Mouse (Mus musculus) gastrocnemius, adult 18-20 months (tissue): ENCODE results near the gene Srsf9. TPM values are rescaled to one million over a fixed set of nuclear protein-coding genes. Genes with fewer than 3 reads are reported as not detected.

Experiments used
- DNase-seq: peaks from one replicate; pipeline ENCODE4 v3.0.0; 2021; ENCODE audit warnings: low spot score
- total RNA-seq, 2 experiments: library from RNA; stranded (reverse); gene quantifications; 2 replicates each; pipeline ENCODE4 v1.2.3; 2021

The Srsf9 gene
- total RNA-seq, 2 experiments from 2014 or later, result 9.6 to 13.2 TPM

DNA sequence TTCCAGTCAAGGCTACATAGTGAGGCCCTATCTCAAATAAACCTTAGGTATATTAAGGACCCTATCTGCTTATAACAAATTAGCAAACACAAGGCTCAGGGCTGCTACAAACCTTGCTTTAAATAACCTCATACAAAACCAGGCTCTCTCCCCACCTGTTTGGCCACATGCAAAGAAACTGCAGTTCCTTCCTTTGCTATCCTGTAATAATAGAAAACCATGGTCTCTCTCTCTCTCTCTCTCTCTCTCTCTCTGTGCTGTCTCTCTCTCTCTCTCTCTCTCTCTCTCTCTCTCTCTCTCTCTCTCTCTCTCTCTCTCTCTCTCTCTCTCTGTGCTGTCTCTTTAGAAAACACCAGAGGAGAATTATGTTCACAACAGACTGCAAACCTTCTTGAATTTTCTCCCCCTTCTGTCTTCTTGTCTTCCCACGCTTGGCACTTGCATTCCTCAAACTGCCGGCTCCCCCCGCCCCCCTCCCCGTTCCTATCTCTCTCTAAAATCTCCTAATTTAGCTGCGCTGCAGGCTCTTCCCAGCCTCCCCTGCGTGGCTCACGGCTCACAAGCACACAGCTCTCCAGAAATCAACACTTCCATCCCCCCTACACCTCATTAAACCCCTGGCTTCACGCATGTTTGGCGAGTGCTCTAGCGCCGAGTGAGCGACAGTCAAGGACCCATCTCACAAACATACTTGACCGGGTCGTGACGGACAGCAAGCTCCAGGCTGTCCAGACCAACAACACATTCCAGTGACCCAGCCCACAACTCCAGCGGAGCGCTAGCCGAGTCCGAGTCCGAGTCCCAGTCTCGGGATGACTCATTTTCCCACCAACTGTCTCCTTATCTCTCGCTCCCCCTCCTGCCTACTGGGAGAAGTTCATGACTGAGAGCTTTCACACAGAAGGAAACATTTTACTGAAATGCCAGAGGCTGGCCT is 7.7 kb upstream of the Srsf9 start:
- DNase-seq, result peak; percentile 70

DNA sequence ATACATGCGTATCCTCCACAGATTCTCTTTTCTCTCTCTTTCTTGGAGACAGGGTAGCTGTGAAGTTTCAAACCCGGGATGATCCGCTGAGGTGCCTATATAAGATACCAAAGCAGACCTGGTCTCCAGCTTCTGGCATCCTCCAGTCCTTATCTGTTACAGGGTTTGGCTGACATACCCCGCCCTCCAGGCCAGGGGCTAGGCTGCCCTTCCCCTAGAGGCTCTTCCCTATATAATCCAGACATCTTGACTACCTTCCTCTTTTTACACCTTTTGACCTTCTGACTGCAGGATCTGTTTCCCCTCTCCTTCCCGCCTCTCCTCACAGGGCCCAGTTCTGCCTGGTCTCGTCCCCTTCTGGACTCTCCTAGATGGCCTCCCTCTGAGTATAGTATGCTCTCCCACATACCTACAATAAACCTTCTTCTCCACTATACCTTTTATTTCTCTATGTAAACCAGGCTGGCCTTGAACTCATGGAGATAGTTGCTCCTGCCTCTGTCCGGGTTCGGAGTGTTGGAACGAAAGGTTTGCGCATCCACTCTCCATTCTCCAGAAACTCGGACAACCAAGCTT is 633 bp upstream of the Srsf9 start:
- DNase-seq, result no peak

DNA sequence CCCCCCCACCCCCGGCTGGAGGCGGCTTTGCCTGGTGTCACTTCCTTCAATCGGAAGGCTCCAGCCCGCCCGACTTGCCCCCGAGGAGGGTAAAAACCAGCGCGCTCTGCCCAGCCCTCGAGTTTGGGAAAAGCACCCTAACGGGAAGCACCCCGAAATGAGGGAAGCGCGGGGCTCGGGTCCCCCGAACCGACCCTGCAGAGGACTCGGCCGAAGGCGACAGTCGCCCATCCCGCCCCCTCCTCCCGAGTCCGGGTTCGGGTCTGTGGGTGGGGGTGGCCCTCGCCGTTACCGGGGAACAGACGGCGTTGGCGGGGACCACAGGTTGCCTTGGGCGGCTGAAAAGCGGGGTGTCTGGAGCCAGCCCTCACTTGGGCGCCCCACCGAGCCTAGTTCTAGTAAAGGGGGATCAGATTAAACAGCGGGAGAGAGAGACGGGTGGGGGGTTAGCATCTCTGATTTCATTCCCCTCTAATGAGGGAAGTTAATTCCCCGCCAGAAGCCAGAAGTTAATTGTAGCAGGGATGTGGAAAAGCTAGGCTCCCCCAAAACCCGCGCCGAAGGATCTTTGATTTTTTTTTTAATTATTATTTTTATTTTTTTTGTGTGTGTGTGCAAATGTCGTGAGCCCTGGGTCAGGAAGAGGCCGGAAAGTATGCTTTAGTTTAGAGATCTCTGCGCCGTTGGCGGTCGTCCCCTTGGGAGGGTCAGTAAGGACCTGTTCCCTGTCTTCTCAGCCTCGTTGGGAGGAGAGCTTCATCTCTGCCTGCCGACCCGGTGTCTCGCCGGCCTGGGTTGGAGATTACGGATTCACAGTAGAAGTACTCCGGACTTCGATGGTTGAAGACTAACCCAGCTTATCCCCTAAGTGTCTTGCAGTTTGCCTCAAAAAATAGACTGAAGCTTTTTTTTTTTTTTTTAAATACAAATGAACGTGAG is 902 bp downstream of the Srsf9 start:
- peak; percentile 22 for DNase-seq

DNA sequence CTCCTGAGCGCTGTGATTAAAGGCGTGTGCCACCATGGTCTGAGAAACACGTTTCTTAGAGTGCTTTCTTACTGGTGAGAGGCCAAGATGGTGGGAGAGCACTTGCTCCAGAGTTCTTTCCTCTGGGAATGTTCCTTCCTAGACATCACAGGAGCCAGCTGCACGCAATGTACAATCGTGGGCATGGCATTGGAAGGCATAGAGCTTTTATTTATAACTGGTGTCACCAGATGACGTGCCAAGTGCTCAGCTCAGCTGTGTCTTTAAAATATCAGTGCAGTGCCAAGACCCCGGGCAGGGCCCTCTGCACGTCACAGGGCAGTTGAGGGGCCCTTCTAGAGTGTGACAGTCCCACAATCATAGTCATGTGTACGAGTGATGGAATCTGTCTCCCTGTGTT is 4.0 kb downstream of the Srsf9 start:
- DNase-seq, result no peak

DNA sequence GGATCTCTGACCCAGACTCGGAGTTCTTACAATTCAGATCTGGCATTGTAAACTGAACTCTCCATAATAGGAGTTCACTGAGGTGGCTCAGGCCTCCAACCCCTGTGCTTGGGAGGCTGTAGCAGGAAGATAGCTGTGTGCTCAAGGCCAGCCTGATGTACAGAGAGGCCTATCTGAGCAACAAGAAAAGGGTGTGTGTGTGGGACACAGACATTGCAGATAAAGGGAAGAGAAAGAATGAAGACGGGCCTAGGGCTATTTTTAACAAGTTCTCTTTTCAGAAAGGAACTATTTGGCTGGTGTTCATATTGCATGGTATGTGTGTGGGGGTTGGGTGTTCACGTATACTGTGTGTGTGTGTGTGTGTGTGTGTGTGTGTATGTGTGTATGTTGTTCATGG is 6.6 kb downstream of the Srsf9 start:
- no peak for DNase-seq

DNA sequence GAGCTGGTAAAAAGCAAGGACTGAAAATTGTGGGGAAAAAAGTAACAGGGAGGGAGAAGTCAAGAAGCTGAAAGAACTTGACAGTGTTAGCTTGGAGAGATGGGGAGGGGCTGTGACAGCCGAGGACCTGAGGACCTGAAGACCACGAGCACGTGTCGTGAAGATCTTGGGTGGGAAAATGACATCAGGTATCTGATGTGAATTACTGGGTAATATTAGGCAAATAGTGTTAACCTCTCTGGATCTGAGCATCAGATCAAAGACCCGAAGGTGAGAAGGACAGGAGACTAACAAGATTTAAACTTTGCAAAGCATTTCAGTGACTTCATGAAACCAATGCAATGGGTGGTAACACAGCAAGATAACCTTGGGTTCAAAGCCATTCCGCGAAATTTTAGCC is 13.0 kb downstream of the Srsf9 start:
- no peak for DNase-seq

DNA sequence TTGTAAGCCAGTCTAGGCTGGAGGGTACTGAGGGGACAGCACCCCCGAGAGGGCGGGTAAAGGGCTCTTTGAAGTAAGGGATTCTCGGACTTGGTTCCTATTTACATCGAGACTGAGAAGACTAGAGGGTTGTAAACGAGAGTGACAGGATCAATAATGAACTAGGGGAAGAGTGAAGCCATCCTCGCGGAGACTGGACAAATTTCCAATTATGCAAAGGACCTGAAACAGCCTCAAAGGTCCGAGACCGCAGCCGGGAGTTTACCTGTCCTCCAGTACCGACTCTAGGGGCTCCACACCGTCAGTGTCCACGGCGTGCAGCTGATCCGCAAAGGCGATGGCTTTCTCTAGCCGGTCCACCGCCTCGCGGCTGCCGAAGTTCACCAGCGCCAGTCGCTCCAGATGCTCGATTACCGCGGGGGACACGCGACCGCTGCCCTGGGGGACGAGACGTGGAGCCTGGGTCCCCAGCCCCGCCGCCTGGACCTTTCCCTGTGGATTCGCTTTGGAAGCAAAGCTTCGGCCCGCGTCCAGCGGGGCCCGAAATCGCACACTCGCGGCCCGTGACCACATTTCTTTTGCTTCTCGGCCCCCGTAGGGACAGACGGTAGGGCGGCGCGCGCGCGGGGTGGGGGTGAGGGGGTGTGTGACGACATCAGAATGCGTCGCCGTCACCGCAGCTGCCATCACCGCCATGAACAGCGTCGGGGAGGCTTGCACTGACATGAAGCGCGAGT is 13.8 kb downstream of the Srsf9 start, which contains the start of the genes Gatc and Triap1:
Gene Gatc (minus strand): TSS at position 602 of the 737 bp plus-strand sequence.
Gene Triap1 (plus strand): TSS at position 649 of the 737 bp plus-strand sequence.
- DNase-seq, result peak; percentile 88

DNA sequence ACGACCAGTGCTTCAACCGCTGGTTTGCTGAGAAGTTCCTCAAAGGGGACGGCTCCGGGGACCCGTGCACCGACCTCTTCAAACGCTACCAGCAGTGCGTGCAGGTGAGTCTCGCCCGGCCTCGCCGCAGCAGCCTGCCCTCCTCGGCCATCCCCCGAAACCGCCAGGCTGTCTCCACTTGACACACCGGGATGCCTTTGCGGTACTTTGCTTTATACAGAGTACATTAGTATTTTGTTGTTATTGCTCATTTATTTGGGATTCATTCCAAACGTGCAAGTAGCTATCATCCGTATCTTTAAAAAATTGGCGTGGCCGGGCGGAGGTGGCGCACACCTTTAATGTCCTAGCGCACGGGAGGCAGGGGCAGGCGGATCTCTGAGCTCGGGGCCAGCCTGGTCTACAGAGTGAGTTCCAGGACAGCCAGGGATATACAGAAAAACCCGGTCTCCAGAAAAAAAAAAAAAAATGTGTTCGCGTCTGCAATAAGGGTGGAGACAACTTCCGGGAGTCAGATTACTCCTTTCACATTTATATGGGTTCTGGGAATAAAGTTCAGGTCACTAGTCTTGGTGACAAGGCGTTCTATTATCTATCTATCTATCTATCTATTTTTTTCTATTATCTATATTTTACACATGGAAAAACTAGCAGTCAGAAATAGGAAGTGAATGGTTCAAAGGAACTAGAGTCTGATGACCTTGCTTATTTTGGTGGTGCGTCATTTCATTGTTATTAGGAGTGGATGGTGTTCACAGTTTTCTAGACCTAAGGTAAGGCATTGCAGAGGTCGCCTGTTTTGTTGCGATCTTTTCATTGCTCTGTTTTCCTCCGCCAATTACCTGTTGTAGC is 14.6 kb downstream of the Srsf9 start:
- DNase-seq, result no peak

DNA sequence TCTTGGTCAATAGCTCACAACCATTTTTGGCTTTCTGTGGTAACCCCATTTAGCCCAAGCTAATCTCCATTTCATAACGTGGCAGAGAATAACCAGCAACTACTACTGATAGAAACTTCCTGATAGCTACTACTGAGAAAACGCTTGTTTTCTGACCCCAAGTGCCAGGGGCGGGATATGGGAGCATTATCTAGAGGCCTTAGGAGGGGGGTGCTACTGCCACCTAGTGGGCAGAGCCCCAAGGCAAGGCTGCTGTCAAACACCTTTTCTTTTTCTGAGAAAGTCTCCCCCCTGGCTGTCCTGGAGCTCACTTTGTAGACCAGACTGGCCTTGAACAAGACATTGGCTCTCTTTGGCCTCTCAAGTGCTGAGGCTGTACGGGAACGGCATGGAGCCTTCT is 20.6 kb downstream of the Srsf9 start:
- peak; percentile 75 for DNase-seq

DNA sequence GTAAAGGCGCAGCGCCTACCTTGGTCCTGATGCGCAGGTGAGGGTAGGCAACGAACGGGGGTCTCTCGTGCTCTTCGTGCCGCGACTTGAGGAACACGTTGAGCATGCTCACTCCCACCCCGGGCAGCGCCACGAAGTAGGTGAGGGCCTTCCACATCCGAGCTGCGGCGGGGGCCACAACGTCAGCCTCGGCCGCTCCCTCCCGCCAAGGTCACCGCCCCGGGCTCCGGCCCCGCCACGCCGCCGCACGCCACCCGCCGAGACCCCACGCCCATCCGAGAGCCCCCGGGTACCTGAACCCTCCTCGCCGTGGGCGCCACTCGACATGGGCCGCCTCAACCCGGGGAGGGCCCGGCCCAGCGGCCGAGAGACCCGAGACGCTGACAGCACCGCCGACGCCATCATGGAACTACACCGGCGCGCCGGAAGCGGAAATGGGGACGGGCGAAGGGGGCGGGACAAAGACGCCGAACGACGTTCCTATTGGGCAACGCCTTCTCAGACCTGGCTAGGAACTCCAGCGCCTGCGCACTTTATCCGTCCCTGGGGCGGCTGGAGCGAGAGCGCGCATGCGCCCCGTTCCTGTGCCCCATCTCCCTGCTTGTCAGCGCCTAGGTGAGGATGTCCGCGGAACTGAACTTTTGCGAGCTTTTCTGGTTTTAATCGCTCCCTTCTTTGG is 21.7 kb downstream of the Srsf9 start, which contains the start of gene Cox6a1:
Gene Cox6a1 (minus strand): TSS at position 436 of the 679 bp plus-strand sequence.
- peak; percentile 98 for DNase-seq

DNA sequence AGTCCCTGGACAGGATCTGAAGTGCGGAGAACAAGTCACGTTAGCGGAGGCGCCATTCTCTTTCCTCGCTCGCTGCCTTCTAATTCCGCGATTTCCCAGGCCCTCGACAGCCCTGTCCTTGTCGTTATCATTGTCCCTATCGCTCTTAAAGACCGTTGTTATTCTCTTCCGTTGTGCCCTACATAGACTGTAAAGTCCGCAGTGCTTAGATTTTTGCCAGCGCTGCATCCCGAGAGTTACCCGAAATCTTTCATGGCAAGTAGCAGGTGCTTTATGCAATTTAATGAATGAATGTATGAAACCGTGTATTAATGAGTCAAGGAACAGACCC is 22.2 kb downstream of the Srsf9 start:
- DNase-seq, result no peak

DNA sequence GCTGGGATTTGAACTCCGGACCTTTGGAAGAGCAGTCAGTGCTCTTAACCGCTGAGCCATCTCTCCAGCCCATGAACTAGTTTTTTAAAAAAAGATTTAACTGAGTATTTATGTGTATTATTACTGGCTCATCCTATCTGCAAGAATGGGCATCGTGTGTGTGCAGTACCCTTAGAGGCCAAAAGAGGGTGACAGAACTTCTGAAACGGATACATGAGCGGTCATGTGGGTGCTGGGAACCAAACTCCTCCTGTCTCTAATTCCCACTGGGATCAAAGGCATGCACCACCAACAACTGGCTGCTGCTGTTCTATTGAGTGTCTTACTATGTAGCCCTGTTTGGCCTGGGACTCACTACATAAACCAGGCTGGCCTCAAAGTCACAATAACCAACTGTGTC is 24.4 kb downstream of the Srsf9 start:
- no peak for DNase-seq

DNA sequence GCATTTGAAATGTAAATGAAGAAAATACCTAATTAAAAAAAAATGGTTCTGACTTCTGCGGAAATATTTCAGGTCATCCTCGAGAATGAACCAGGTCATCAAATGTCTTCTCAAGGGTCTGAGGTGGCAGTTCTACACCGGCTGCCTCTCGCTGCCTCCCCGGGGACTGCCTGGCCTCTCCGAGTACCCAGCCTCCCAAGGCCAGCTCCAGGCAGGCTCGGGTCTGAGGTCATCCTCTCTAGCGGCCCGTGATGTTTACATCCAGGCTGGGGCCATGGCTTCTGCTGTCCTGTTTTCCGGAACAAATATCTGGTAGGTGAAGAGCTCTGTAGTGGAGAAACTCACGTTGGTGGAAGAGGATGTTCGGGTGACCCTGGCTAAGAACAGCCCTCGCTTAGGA is 28.1 kb downstream of the Srsf9 start:
- DNase-seq, result no peak

DNA sequence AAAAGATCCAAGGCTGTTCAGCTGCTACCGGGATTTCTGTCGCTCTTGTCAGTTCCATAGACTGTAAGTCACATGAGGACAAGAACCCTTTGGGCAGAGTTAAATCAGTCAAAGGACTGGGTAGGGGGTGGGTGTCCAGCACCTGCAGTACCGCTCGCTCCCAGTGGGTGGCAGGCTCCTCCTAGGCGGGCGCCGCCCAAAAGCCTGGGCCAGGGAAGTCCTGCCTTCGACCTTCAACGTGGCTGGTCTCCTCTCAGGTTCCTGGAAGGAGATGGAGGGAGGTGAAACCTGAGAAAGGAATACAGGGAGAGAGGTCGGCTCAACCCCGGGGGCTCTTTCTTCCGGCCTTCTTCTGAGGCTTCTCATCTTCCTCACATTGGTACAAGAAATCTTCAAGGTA is 31.9 kb downstream of the Srsf9 start:
- DNase-seq, result peak; percentile 75

DNA sequence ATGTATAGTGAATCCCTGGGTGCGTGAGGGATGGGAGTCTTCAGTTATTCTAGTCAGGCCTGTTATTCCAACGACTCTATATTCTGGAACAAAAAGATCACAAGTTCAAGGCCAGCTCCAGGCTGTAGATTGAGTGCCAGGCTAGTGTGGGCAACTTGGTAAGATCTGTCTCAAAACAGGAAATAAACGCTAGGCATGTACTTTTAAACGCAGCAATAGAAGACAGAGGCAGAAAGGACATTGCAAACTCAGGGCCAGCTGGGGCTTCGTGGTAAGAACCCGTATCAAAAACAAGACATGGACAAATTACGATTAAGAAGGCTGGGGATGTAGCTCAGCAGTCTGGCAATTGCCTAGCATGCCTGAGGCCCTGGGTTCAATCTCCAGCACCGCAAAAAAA is 32.5 kb downstream of the Srsf9 start:
- no peak for DNase-seq

DNA sequence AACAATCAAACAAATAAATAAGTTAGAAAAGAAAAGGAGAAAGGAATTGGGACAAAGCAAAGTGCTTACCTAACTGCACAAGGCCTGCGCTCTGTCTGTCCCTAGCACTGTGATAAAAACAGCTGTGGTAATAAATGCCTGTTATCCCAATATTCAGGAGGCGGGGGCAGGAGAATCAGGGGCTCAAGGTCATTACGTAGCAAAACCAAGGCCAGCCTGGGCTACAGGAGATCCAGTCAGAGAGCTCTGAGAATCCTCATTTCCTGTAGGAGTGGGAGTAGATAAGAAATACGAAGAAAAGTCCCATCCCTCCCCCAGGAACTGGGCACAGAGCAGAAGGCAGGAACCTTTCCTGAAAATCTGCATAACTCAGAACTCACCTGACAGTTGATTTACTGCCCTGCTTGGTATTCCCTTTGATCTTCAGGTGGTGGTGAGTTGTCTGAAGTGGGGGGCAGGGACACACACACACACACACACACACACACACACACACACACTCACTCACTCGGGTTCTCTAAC is 32.9 kb downstream of the Srsf9 start:
- DNase-seq, result no peak

DNA sequence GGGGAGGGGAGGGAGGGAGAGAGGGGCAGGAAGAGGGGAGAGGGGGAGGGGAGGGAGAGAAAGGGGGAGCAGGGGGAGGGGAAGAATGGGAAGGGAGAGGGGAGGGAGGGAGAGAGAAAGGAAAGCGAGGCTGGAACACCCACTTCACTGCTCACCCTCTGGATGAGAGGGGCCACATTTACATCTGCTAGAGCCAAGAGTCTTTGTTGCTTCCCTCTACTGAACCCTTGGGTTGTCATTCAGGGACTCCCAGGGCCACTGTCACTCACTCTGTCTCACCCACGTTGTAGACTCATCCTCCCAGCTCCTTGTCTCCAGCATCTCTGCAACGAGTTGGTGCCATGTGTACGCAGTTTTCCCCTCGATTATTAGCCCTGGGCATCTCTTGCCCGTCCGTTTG is 35.2 kb downstream of the Srsf9 start:
- no peak for DNase-seq

DNA sequence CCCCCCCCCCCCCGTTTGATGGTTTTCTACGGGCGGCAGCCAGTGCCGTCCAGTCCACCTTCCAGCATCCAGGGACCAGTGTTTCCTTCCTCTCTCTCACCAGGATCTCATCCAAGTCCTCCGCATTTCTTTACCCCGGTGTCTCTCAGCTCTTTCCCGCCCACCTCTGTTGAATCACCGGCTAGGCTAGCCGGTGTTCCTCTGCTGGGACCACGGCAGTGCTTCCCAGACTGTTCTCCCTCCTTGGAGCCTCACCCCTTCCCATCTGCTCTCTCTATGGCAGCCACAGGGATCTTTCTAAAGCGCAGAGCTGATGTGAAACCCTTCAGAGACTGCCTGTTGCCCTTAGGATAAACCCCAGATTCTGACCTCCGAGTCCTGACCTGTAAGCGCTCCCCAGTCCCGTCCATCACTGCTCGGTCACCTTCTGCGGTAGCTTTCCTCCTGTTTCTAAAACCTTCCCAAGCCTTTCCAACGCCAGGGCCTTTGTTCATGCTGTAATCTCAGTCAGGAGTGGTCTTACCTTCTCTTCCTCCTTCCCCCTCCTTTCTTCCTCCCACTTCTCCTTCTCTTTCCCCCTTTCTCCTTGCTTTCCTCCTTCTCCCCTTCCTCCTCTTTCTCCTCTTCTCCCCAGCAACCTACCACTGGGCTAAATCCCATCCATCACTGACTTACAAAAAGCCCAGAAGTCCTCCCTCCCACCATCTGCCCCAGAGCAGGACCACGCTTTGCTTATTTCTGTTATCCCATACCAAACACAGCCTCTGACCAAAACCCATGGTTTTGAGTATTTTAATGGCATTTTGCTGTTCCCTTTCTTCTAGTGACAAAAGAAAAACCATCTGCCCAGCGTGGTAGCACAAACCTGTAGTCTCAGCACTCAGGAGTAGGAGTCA is 36.1 kb downstream of the Srsf9 start:
- DNase-seq, result no peak
